ENCODE assay signal across 8 mouse cellular contexts in genomic region chr5:121219980-121220731, GRCm38 (mm10). TPM values are rescaled to one million over a fixed set of nuclear protein-coding genes. Genes with fewer than 3 reads are reported as not detected.
DNase-seq lines count a peak whose midpoint lies in the region; ATAC-seq lines count a peak whose summit lies in the region.

Gene Hectd4 (plus strand): TSS chr5:121220219.

- no peaks in the 10 kb centered on the region for H3K36me3 ChIP-seq in forebrain, embryonic 11.5 days (ENCODE audit: control insufficient read depth, insufficient read depth, low read length)
- no peaks in the 10 kb centered on the region for H3K36me3 ChIP-seq in heart, embryonic 16.5 days (ENCODE audit: control insufficient read depth, insufficient read depth)
- no peaks in the 10 kb centered on the region for H3K36me3 ChIP-seq in liver, embryonic 15.5 days (replicated peaks)
- H3K36me3 ChIP-seq in neural tube, embryonic 12.5 days = no peaks in the 10 kb centered on the region

- peak within 1 kb of the TSS; percentile 69 for H3K4me2 ChIP-seq in forebrain, embryonic 11.5 days (ENCODE audit: low read depth, low read length, severe bottlenecking)
- peak within 1 kb of the TSS; percentile 81 for H3K4me2 ChIP-seq in heart, embryonic 16.5 days (ENCODE audit: low read depth, low read length)
- peak within 1 kb of the TSS; percentile 68 for H3K4me2 ChIP-seq in liver, embryonic 15.5 days
- H3K4me2 ChIP-seq in neural tube, embryonic 12.5 days (replicated peaks) = peak within 1 kb of the TSS; percentile 86

- peaks cover 2% of the 10 kb centered on the region for H3K4me1 ChIP-seq in forebrain, embryonic 11.5 days (replicated peaks; ENCODE audit: control insufficient read depth, insufficient read depth, low read length)
- H3K4me1 ChIP-seq in heart, embryonic 16.5 days (ENCODE audit: control insufficient read depth, insufficient read depth, low read length) = peaks cover 6% of the 10 kb centered on the region
- H3K4me1 ChIP-seq in liver, embryonic 15.5 days (replicated peaks) = peaks cover 62% of the 10 kb centered on the region
- peaks cover 15% of the 10 kb centered on the region for H3K4me1 ChIP-seq in neural tube, embryonic 12.5 days

- ATAC-seq in forebrain, embryonic 11.5 days (replicated peaks; ENCODE audit: low FRiP score) = peak; percentile 94
- peak; percentile 93 for ATAC-seq in heart, embryonic 16.5 days (replicated peaks; ENCODE audit: extremely low read depth, insufficient read depth, low FRiP score)
- peak; percentile 23 for ATAC-seq in liver, embryonic 15.5 days (ENCODE audit: insufficient read depth)
- peak; percentile 80 for ATAC-seq in neural tube, embryonic 12.5 days (ENCODE audit: low FRiP score, low read depth)

- peak; percentile 94 to 98 for DNase-seq in CD8-positive naive resting alpha-beta T cell, adult 2 months (ENCODE audit: low read depth in 2 of 2, low spot score in 2 of 2)
- DNase-seq in c-Kit-positive CD71-negative TER-119-negative erythroid progenitor cells, embryonic 14.5 days (ENCODE audit: low read depth) = peak; percentile 97
- DNase-seq in forebrain, embryonic 11.5 days (ENCODE audit: low spot score) = peak; percentile 99
- peak; percentile 97 to 100 for DNase-seq in kidney, postnatal 36 days
- DNase-seq in telencephalon, adult 2 months (ENCODE audit: low read depth, low spot score) = peak; percentile 80

- no peaks in the 10 kb centered on the region for H3K9me3 ChIP-seq in forebrain, embryonic 11.5 days (ENCODE audit: control insufficient read depth, low read length)
- no peaks in the 10 kb centered on the region for H3K9me3 ChIP-seq in heart, embryonic 16.5 days (replicated peaks; ENCODE audit: control insufficient read depth, low read length)
- H3K9me3 ChIP-seq in liver, embryonic 15.5 days (replicated peaks) = no peaks in the 10 kb centered on the region
- H3K9me3 ChIP-seq in neural tube, embryonic 12.5 days = no peaks in the 10 kb centered on the region

- peak within 1 kb of the TSS; percentile 86 for H3K9ac ChIP-seq in forebrain, embryonic 11.5 days (ENCODE audit: low read length)
- H3K9ac ChIP-seq in heart, embryonic 16.5 days (ENCODE audit: low read length) = peak within 1 kb of the TSS; percentile 90
- peak within 1 kb of the TSS; percentile 98 for H3K9ac ChIP-seq in liver, embryonic 15.5 days
- H3K9ac ChIP-seq in neural tube, embryonic 12.5 days = peak within 1 kb of the TSS; percentile 93

- peak within 1 kb of the TSS; percentile 75 for H3K27ac ChIP-seq in forebrain, embryonic 11.5 days (ENCODE audit: low read depth, low read length)
- H3K27ac ChIP-seq in heart, embryonic 16.5 days (ENCODE audit: low read length) = peak within 1 kb of the TSS; percentile 84
- H3K27ac ChIP-seq in liver, embryonic 15.5 days (replicated peaks) = peak within 1 kb of the TSS; percentile 98
- H3K27ac ChIP-seq in neural tube, embryonic 12.5 days = peak within 1 kb of the TSS; percentile 76

- under 1% methylated on average over 61 of the region's 90 CpGs for WGBS in forebrain, embryonic 11.5 days
- WGBS in heart, embryonic 16.5 days = under 1% methylated on average over 86 of the region's 90 CpGs
- under 1% methylated on average over 81 of the region's 90 CpGs for WGBS in liver, embryonic 15.5 days (ENCODE audit: insufficient replicate concordance)
- WGBS in neural tube, embryonic 12.5 days = under 1% methylated on average over 74 of the region's 90 CpGs

- H3K4me3 ChIP-seq in forebrain, embryonic 11.5 days (ENCODE audit: low read depth, low read length) = peak within 1 kb of the TSS; percentile 96
- peak within 1 kb of the TSS; percentile 94 for H3K4me3 ChIP-seq in heart, embryonic 16.5 days (ENCODE audit: low read length)
- peak within 1 kb of the TSS; percentile 99 for H3K4me3 ChIP-seq in liver, embryonic 15.5 days (replicated peaks)
- peak within 1 kb of the TSS; percentile 94 for H3K4me3 ChIP-seq in neural tube, embryonic 12.5 days

- H3K27me3 ChIP-seq in forebrain, embryonic 11.5 days (ENCODE audit: control insufficient read depth, insufficient read depth, low read length) = no peaks in the 10 kb centered on the region
- H3K27me3 ChIP-seq in heart, embryonic 16.5 days (ENCODE audit: control insufficient read depth, insufficient read depth, low read length) = no peaks in the 10 kb centered on the region
- H3K27me3 ChIP-seq in liver, embryonic 15.5 days = no peaks in the 10 kb centered on the region
- H3K27me3 ChIP-seq in neural tube, embryonic 12.5 days (replicated peaks) = no peaks in the 10 kb centered on the region

RNA-seq across cellular contexts. Expression of gene Hectd4, which starts in this region (rescaled TPM):
- polyA plus RNA-seq in forebrain, embryonic 11.5 days (2014; fragmentation: Nextera tagmentation; extraction: Ambion mirVana) = 11.5 and 13.4 TPM in 2 replicates
- 2.6 and 3.4 TPM in 2 replicates for polyA plus RNA-seq in heart, embryonic 16.5 days (2015; fragmentation: Nextera tagmentation; extraction: Ambion mirVana)
- polyA plus RNA-seq in liver, embryonic 15.5 days (2015; fragmentation: Nextera tagmentation; extraction: Ambion mirVana) = 10.1 and 12.0 TPM in 2 replicates
- 15.4 and 16.5 TPM in 2 replicates for polyA plus RNA-seq in neural tube, embryonic 12.5 days (2016; fragmentation: Nextera tagmentation; extraction: Ambion mirVana)

Comparison
In these comparisons a context has a peak if more than half of its experiments do, and no peak if none do; other contexts are left out.
1. Peak in every context shown above with its lines: DNase-seq, ATAC-seq, H3K4me3 ChIP-seq and H3K27ac ChIP-seq.
2. ATAC-seq: peak in every context shown above with its lines; median percentile 94 in forebrain, embryonic 11.5 days; 93 in heart, embryonic 16.5 days; 80 in neural tube, embryonic 12.5 days; 23 in liver, embryonic 15.5 days.